Mouse (Mus musculus) common myeloid progenitor, adult 5-6 weeks (primary cell): ENCODE data around the gene Irs2. TPM values are rescaled to one million over a fixed set of nuclear protein-coding genes. Genes with fewer than 3 reads are reported as not detected.

Experiments
- ATAC-seq: replicated peaks from 2 replicates; pipeline ENCODE4 v1.8.0; 2016; ENCODE audit warnings: low read depth, mild to moderate bottlenecking, moderate TSS enrichment, inconsistent platforms; ENCODE audit not compliant: poor library complexity, severe bottlenecking
- total RNA-seq: library from RNA; stranded (forward); fragments of 200-1000, 187-1606 nt; gene quantifications from 2 replicates; pipeline ENCODE4 v1.2.3, GENCODE M21; 2017

The Irs2 gene
- total RNA-seq, 1 experiment from 2014 or later: 4.0 TPM

DNA sequence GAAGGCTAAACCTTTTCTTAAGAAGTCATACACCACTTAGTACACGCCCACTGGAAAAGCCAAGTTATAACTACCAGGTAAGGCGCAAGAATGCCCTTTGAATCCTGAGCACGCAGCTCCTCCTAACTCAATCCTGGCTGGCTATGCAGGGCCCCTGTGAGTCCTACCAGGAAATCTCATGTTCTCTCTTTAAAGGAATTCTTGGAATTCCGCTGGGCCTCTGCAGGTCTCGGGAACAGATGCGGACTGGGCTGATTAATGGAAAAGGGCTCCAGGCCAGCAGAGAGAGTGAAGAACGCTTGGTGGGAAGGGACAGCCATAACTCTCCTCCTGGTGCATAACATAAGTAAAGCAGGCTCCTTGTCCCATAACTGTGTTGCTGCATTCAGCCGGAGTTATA, 46.3 kb downstream of the Irs2 start:
- ATAC-seq: no peak

DNA sequence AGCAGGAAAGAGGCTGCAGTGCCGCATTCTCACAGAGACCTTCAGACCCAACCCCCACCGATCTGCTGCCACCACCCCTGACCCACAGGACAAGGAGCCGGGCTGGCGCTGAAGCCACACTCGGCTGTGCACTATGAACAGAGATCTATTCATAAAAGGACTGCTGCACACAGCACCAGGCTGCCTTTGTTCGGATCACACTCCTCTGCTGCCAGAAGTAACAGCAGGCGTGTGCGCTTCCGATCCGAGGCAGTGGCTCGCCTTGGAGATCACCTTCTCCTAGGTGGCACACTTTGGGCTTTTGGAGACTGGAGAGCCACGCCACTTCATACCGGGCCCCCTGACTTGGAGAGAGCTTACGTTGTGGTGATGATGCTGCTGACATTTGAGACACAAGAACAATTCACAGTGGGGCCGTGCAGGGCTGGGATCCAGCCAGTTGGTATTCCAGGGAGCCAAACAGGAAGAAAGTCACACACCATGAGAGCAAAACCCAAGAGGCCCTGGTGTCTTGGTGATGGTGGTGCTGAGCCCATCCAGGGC, 47.9 kb downstream of the Irs2 start:
- no peak for ATAC-seq

DNA sequence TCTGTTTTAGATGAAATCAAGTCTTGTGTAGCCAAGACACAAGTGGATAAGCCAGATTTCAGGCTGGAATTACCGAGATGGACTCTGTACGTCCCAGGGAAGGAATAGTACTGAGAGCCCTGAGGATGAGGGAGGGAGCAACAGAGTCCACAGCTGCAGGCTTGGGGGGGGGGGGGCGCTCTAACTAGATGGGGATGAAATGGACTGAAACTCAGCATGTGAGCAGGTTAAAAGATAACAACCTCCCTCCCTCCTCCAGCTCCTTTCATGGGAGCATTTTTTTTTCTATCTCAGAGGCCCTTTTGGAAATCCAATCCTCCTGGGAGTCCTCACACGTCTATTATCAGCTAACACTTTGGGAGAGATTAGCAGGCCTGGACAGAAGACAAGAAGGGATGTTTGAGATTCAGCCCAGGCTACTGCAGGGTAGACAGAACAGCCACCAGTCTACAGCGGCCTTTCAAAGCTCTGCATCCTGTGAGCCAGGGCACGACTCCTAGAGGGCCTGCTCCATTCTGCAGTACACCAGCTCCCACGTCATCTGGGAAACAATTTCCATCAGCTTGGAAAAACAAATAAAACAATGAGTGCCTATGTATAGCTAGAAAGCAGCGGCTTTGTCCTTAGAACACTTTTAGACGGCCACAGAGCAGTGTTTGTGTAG, 50.8 kb downstream of the Irs2 start:
- no peak for ATAC-seq

DNA sequence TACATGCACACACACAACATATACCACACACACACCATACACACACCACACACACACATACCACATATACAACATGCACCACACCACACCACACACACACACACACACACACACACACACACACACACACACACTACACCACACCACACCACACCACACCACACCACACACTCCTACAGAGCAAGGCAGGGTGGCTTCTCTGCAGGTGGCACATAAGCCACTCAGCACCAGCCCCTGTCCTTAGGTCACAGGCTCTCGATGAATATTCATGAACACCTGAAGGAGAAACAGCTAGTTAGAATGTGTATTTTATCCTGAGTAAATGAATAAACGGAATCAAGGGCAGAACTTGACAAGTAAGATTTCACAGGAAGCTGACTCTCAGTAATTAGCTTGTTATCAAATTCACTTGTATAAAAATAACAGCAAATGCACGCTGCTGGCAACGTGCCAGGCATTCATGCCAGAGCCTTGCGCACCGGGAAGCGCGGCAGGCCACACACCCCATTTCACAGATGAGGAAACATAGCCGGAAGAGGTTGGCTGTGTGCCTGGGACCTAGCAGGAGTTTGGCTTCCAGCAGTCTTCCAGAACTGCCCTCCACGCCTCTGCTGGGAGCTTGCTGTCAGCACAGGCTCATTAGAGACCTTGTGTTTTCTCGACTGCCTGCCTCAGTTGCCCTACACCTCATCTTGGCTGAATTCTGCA, 54.8 kb downstream of the Irs2 start:
- ATAC-seq: peak; percentile 57

DNA sequence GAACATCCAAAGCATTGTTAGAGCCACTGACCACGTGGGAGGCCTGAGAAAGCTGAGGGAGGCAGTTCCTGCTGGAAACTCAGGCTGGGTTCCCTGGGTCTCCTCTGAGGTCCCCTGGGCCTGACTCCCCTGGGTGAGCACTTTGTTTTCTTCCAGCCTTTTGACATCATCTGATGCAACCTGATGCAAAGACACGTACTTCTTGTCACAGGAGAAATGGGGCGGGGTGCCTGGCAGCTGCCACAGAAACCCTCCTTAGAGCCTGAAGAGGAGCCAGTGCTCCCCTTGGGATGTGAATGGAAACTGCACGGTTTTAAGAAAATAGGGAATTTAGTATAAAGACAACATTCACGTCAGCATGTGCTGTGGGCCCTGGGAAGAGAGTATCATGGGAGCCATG, 55.6 kb downstream of the Irs2 start:
- ATAC-seq: no peak

DNA sequence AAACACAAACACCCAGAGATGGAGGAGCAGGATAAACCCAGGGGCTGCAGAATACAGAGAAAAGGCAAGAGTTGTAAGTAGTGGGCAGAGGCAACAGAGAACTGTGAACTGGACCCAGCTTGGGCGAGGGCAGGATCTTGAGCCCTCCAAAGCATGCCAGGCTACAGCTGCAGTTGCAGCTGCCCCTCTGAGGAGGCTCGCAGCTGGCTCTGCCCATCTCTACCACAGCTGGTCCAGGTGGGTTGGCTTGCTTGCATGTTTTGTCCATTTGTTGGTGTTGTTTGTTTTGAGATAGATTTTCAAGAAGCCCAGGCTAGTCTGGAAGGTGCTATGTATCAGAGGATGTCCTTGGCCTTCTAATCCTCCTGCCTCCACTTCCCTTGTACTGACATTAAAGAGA, 56.0 kb downstream of the Irs2 start:
- no peak for ATAC-seq

DNA sequence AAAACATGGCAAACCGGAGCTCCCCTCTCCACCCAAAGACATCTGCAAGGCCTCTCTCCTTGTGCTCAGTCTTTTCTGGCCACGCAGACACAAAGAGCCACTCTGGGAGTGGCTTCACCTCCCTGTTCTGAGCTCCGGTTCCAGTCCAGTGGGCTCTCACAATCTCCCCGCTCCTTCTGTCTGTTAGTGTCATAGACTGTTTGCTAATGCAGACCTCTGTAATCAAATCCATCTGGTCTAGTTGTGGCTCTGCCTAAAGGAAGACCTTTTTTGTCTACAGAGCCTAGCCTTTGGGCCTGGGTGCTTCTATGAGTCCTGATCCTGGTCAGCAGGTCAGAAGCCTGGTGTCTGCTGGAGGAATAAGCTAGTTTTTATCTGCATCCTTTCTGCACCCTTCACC, 56.7 kb downstream of the Irs2 start:
- no peak for ATAC-seq

DNA sequence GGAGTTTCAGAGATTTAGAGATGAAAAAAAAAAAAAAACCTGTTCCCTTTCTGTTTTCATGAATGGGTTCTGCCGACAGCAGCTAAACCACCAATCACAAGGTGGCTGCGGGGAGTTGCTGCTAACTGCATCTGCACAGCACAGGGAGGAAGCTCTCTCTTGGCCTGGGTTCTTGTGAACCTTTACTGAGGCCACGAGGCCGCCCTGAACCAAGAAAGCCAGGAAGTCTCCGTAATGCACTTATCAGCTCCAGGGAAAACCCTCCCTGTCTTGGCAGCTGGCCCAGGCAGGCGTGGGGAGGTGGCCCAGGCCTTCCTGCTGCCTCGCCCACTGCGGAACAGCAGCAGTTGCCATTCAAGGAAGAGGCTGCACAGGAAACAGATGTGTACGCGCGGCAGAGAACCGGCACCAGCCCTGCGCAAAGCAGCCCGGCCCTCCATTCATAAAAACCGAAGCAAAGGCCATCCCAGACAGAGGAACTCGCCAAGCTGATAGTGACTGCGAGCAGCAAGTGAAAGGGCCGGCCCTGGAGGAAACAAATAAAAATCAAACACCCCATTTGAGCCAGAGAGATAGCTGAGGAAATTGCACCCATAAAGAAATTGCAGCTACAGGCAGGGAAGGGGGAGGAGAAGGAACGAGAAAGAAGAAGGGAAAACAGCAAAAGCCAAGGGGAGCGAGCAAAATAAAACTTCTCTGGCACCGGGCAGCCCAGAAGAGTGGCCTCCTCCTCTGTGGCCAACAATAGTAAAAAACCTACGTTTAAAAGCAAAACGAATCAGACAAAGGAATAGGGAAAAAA, 62.1 kb downstream of the Irs2 start:
- ATAC-seq: peak; percentile 91

DNA sequence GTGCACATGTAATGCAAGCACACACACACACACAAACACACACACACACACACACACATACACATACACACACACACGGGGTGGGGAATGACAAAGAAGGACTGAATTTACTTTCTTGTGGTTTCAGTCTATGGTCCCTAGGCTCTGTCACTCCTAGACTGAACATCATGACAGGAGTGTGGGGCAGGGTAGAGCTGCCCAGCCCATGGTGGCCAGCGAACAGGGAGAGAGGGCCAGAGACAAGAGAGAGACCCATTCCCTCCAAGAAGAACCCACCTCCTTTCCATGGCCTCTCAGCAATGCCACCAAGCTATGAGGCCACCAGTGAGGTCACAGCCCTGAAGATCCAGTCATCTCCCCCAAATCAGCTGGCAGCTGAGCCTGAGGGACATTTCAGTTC, 62.8 kb downstream of the Irs2 start:
- no peak for ATAC-seq

DNA sequence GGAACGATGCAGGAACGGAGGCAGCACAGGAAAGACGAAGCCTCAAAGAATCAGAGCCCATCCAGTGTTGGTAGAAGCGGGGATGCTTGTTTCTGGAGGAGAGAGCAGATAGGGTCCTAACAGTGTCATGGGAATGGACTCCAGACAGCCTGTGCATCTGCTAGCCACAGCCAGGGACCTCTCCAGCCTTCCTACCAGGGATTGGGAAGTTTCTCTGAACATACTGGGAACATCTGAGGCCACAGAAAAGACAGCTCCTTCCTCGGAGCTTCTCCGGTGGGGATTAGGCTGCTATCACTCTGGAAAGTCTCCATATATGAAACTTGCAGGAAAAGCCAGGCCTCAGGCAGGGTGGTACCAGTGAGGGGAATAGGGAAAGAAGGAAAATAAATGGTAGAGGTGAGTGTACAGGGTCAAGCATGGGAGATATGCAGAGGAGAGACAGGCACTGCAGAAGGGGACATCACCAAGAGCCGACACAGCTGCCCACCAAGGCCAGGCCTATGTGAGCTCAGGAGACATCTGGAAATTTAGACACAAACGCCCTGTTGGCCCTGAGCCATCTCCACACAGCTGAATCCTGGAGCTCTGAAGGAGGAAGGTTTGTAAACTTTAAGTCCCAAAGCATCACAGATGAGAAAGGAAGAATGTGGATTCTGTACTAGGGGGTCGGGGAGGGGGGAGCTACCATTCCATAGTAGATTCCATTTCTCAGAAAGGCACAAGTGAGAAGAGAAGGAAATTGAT, 64.8 kb downstream of the Irs2 start:
- ATAC-seq: no peak

DNA sequence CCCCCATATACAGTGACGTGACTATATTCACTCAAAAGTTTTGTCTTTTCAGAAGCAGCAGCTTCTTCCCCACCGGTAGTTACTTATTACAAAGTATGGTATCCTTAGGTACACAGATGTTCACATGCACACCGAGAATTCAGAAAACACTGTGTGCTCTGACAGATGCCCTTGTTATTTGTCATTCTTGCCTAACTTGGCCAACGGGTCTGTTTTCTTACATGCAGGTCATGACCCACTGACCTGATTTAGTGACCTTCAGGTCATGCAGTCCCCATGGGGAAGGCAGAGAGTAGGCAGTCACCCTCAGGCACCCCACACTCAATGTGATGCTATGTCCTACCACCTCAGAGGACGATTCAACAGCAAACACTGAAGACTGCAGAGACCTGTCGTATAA, 68.4 kb downstream of the Irs2 start:
- no peak for ATAC-seq

DNA sequence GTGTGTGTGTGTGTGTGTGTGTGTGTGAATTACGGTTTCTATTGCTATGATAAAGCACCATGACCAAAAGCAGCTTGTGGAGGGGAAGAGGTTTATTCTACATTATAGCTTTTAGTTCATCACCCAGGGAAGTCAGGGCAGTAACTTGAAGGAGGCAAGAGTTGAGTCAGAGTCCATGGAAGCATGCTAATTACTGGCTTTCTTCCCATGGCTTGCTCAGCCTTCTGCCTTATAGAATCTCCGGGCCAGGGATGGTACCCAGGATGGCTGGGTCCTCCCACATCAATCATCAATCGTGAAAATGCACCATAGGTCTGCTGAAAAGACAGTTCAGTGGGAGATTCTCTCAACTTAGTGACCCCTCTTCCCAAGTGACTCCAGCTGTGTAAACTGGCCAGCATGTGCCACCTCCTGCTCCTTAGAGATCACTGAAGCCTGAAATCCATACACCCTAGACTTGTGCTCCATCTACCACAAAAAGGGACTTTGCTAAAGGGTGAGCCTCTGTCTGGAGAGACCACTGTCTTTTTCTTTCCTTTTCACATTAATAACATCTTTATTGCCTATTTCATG, 69.0 kb downstream of the Irs2 start:
- no peak for ATAC-seq

DNA sequence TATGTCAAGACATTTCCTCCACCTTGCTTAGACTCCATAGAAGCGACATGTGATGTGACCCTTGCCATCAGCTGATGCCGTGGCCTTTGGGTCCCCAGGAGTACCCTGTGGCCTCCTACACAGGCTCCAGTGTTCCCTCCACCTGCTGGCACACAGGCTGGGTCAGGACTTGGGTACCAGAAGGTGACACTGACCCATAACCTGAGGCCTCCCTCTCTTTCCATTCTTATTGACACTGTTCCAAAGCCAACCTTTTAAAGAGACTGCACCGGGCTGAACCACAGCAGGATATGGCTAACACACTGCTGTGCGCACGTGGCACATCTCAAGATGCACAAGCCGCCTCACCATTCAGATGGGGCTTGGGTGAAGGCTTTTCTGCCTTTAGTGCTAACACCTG, 70.0 kb downstream of the Irs2 start:
- no peak for ATAC-seq

DNA sequence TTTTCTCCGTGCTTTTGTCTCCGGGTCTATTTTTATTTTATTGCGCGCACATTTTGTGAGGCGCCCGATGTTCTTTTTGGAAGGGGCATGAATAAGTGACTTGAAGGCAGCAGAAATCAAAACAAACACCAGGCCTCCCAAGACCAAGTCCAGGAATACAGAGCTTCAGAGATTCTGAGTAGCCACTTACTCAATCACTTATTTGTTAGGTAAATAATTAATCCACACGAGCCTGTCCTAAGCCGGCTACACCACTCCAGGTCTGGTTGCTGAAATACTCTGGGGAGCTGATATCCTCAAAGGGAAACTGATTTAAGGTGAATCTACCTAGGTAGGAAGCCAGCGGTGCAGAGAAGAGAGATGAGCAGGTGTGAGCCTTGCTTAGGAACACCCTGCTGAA, 71.6 kb downstream of the Irs2 start:
- ATAC-seq: no peak

DNA sequence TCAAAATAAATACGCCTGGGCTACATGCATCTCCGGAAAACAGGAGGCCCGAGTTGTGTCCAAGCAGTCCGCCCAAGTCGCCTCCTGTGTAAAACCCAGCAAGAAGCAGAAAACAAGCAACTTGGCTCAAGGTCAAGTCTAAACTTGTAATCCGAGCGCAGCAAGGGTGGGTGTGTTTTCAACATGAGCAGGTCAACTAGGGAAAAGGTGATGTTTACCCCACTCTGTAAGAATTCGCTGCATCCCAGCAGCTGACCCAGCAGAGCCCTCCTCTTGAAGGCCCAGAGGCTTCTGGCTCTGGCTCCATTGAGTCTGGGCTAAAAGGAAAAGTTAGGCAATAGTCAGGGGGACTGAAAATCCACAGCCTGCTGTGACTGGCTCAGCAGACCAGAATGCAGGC, 73.0 kb downstream of the Irs2 start:
- no peak for ATAC-seq
